Mouse (Mus musculus): ENCODE results near the gene Wdr11. TPM values are rescaled to one million over a fixed set of nuclear protein-coding genes. Genes with fewer than 3 reads are reported as not detected.
A peak's percentile ranks its signal among the peaks of the same experiment; 100 is the strongest.

Wdr11 gene
- polyA plus RNA-seq (2014; fragmentation: Nextera tagmentation; extraction: Ambion mirVana) = 37.0 and 39.0 TPM in 2 replicates

GRCm38 (mm10) chr7:129591371-129592131, at the start of gene Wdr11:
Gene Wdr11 (plus strand): TSS chr7:129591863.
- peak; percentile 81 for DNase-seq (ENCODE audit: low spot score)

GRCm38 (mm10) chr7:129567541-129567940, 24.1 kb upstream of the Wdr11 start:
- ATAC-seq (replicated peaks; ENCODE audit: low FRiP score) = no peak
- H3K4me2 ChIP-seq (ENCODE audit: low read depth, low read length, severe bottlenecking) = no peak overlapping the region
- no peak overlapping the region for H3K9ac ChIP-seq (ENCODE audit: low read length)
- WGBS = 81% methylated on average over 1 of the region's 1 CpGs
- H3K4me3 ChIP-seq (ENCODE audit: low read depth, low read length) = no peak overlapping the region
- H3K9me3 ChIP-seq (ENCODE audit: control insufficient read depth, low read length) = no peaks in the 10 kb centered on the region
- H3K36me3 ChIP-seq (ENCODE audit: control insufficient read depth, insufficient read depth, low read length) = no peaks in the 10 kb centered on the region
- no peaks in the 10 kb centered on the region for H3K27me3 ChIP-seq (ENCODE audit: control insufficient read depth, insufficient read depth, low read length)
- DNase-seq (ENCODE audit: low spot score) = no peak
- H3K4me1 ChIP-seq (replicated peaks; ENCODE audit: control insufficient read depth, insufficient read depth, low read length) = peaks cover 5% of the 10 kb centered on the region; the same call in 1 of the 2 replicates
- no peak overlapping the region for H3K27ac ChIP-seq (ENCODE audit: low read depth, low read length)

More at GRCm38 (mm10) chr7:129591371-129592131, at the start of gene Wdr11:
- H3K27me3 ChIP-seq (ENCODE audit: control insufficient read depth, insufficient read depth, low read length) = no peaks in the 10 kb centered on the region
- peak within 1 kb of the TSS; percentile 93 for H3K9ac ChIP-seq (ENCODE audit: low read length)
- peak; percentile 90 for ATAC-seq (replicated peaks; ENCODE audit: low FRiP score)
- 3% methylated on average over 37 of the region's 37 CpGs for WGBS
- peak within 1 kb of the TSS; percentile 60 for H3K4me2 ChIP-seq (ENCODE audit: low read depth, low read length, severe bottlenecking)
- peak within 1 kb of the TSS; percentile 82 for H3K27ac ChIP-seq (ENCODE audit: low read depth, low read length)
- peaks cover 3% of the 10 kb centered on the region; the same call in 1 of the 2 replicates for H3K4me1 ChIP-seq (replicated peaks; ENCODE audit: control insufficient read depth, insufficient read depth, low read length)
- H3K36me3 ChIP-seq (ENCODE audit: control insufficient read depth, insufficient read depth, low read length) = no peaks in the 10 kb centered on the region
- H3K9me3 ChIP-seq (ENCODE audit: control insufficient read depth, low read length) = no peaks in the 10 kb centered on the region
- peak within 1 kb of the TSS; percentile 79 for H3K4me3 ChIP-seq (ENCODE audit: low read depth, low read length)

- peaks cover 5% of the 10 kb centered on the region; the same call in 1 of the 2 replicates for H3K4me1 ChIP-seq (replicated peaks; ENCODE audit: control insufficient read depth, insufficient read depth, low read length)
- H3K27me3 ChIP-seq (ENCODE audit: control insufficient read depth, insufficient read depth, low read length) = no peaks in the 10 kb centered on the region; the same call in 1 of the 2 replicates
- H3K9me3 ChIP-seq (ENCODE audit: control insufficient read depth, low read length) = no peaks in the 10 kb centered on the region
- no peak overlapping the region for H3K4me2 ChIP-seq (ENCODE audit: low read depth, low read length, severe bottlenecking)
- 13% methylated on average over 2 of the region's 2 CpGs for WGBS
- no peak for DNase-seq (ENCODE audit: low spot score)
- no peak for ATAC-seq (replicated peaks; ENCODE audit: low FRiP score)
- H3K9ac ChIP-seq (ENCODE audit: low read length) = no peak overlapping the region
- H3K36me3 ChIP-seq (ENCODE audit: control insufficient read depth, insufficient read depth, low read length) = no peaks in the 10 kb centered on the region
- H3K27ac ChIP-seq (ENCODE audit: low read depth, low read length) = no peak overlapping the region
- H3K4me3 ChIP-seq (ENCODE audit: low read depth, low read length) = no peak overlapping the region
Observed at GRCm38 (mm10) chr7:129568338-129568737, 23.3 kb upstream of the Wdr11 start.

GRCm38 (mm10) chr7:129574471-129574870, 17.2 kb upstream of the Wdr11 start:
- H3K36me3 ChIP-seq (ENCODE audit: control insufficient read depth, insufficient read depth, low read length) = no peaks in the 10 kb centered on the region
- no peak for DNase-seq (ENCODE audit: low spot score)
- H3K4me3 ChIP-seq (ENCODE audit: low read depth, low read length) = no peak overlapping the region
- H3K27me3 ChIP-seq (ENCODE audit: control insufficient read depth, insufficient read depth, low read length) = no peaks in the 10 kb centered on the region; the same call in 1 of the 2 replicates
- H3K4me2 ChIP-seq (ENCODE audit: low read depth, low read length, severe bottlenecking) = no peak overlapping the region
- no peaks in the 10 kb centered on the region for H3K4me1 ChIP-seq (replicated peaks; ENCODE audit: control insufficient read depth, insufficient read depth, low read length)
- no peak overlapping the region for H3K27ac ChIP-seq (ENCODE audit: low read depth, low read length)
- no peak for ATAC-seq (replicated peaks; ENCODE audit: low FRiP score)
- no peak overlapping the region for H3K9ac ChIP-seq (ENCODE audit: low read length)
- 75% methylated on average over 4 of the region's 4 CpGs for WGBS
- no peaks in the 10 kb centered on the region for H3K9me3 ChIP-seq (ENCODE audit: control insufficient read depth, low read length)

GRCm38 (mm10) chr7:129575110-129575784, 16.4 kb upstream of the Wdr11 start:
- H3K36me3 ChIP-seq (ENCODE audit: control insufficient read depth, insufficient read depth, low read length) = no peaks in the 10 kb centered on the region
- no peak for ATAC-seq (replicated peaks; ENCODE audit: low FRiP score)
- no peak overlapping the region for H3K27ac ChIP-seq (ENCODE audit: low read depth, low read length)
- no peak overlapping the region for H3K4me3 ChIP-seq (ENCODE audit: low read depth, low read length)
- H3K4me2 ChIP-seq (ENCODE audit: low read depth, low read length, severe bottlenecking) = no peak overlapping the region
- H3K27me3 ChIP-seq (ENCODE audit: control insufficient read depth, insufficient read depth, low read length) = no peaks in the 10 kb centered on the region; the same call in 1 of the 2 replicates
- H3K4me1 ChIP-seq (replicated peaks; ENCODE audit: control insufficient read depth, insufficient read depth, low read length) = no peaks in the 10 kb centered on the region
- no peak overlapping the region for H3K9ac ChIP-seq (ENCODE audit: low read length)
- no peaks in the 10 kb centered on the region for H3K9me3 ChIP-seq (ENCODE audit: control insufficient read depth, low read length)
- no peak for DNase-seq (ENCODE audit: low spot score)
- WGBS = 21% methylated on average over 7 of the region's 7 CpGs

- H3K4me3 ChIP-seq (ENCODE audit: low read depth, low read length) = peak overlapping the region; percentile 79
- no peak for DNase-seq (ENCODE audit: low spot score)
- H3K4me2 ChIP-seq (ENCODE audit: low read depth, low read length, severe bottlenecking) = peak overlapping the region; percentile 60
- H3K9ac ChIP-seq (ENCODE audit: low read length) = peak overlapping the region; percentile 93
- peak overlapping the region; percentile 82 for H3K27ac ChIP-seq (ENCODE audit: low read depth, low read length)
- no peak; the same call in 1 of the 2 replicates for ATAC-seq (replicated peaks; ENCODE audit: low FRiP score)
- H3K36me3 ChIP-seq (ENCODE audit: control insufficient read depth, insufficient read depth, low read length) = no peaks in the 10 kb centered on the region
- no peaks in the 10 kb centered on the region for H3K27me3 ChIP-seq (ENCODE audit: control insufficient read depth, insufficient read depth, low read length)
- WGBS = 2% methylated on average over 13 of the region's 13 CpGs
- H3K9me3 ChIP-seq (ENCODE audit: control insufficient read depth, low read length) = no peaks in the 10 kb centered on the region
- H3K4me1 ChIP-seq (replicated peaks; ENCODE audit: control insufficient read depth, insufficient read depth, low read length) = peaks cover 3% of the 10 kb centered on the region; the same call in 1 of the 2 replicates
Observed at GRCm38 (mm10) chr7:129592132-129592745, 576 bp downstream of the Wdr11 start.

- DNase-seq (ENCODE audit: low spot score) (no peak), ATAC-seq (replicated peaks; ENCODE audit: low FRiP score) (no peak)
- Histone ChIP-seq H3K9me3 (ENCODE audit: control insufficient read depth, low read length) (no peaks in the 10 kb centered on the region), H3K27ac (ENCODE audit: low read depth, low read length) (no peak overlapping the region), H3K4me3 (ENCODE audit: low read depth, low read length) (no peak overlapping the region), H3K9ac (ENCODE audit: low read length) (no peak overlapping the region), H3K4me1 (replicated peaks; ENCODE audit: control insufficient read depth, insufficient read depth, low read length) (no peaks in the 10 kb centered on the region), H3K4me2 (ENCODE audit: low read depth, low read length, severe bottlenecking) (no peak overlapping the region), H3K36me3 (ENCODE audit: control insufficient read depth, insufficient read depth, low read length) (no peaks in the 10 kb centered on the region), H3K27me3 (ENCODE audit: control insufficient read depth, insufficient read depth, low read length) (no peaks in the 10 kb centered on the region)
- 93% methylated on average over 2 of the region's 2 CpGs for WGBS
Observed at GRCm38 (mm10) chr7:129597186-129597585, 5.5 kb downstream of the Wdr11 start.

- no peak overlapping the region for H3K27ac ChIP-seq (ENCODE audit: low read depth, low read length)
- no peaks in the 10 kb centered on the region for H3K27me3 ChIP-seq (ENCODE audit: control insufficient read depth, insufficient read depth, low read length)
- ATAC-seq (replicated peaks; ENCODE audit: low FRiP score) (no peak), DNase-seq (ENCODE audit: low spot score) (no peak)
- peaks cover 2% of the 10 kb centered on the region for H3K36me3 ChIP-seq (ENCODE audit: control insufficient read depth, insufficient read depth, low read length)
- no peaks in the 10 kb centered on the region for H3K9me3 ChIP-seq (ENCODE audit: control insufficient read depth, low read length)
- H3K4me2 ChIP-seq (ENCODE audit: low read depth, low read length, severe bottlenecking) = no peak overlapping the region
- no peaks in the 10 kb centered on the region for H3K4me1 ChIP-seq (replicated peaks; ENCODE audit: control insufficient read depth, insufficient read depth, low read length)
- WGBS = 93% methylated on average over 8 of the region's 8 CpGs
- no peak overlapping the region for H3K4me3 ChIP-seq (ENCODE audit: low read depth, low read length)
- H3K9ac ChIP-seq (ENCODE audit: low read length) = no peak overlapping the region
Observed at GRCm38 (mm10) chr7:129606291-129606690, 14.6 kb downstream of the Wdr11 start.
